Mouse (Mus musculus) G1E-ER4 (cell line): ENCODE data around the gene Dnajc14. TPM values are rescaled to one million over a fixed set of nuclear protein-coding genes. Genes with fewer than 3 reads are reported as not detected.

ENCODE experiments used
- GATA1 ChIP-seq: IDR thresholded peaks from one replicate; pipeline ENCODE4 v1.8.0; 2012; ENCODE audit warnings: low read length, inconsistent platforms
- polyA plus RNA-seq: library from polyadenylated mRNA; stranded (reverse); fragments of >175 nt; gene quantifications from 2 replicates; pipeline ENCODE4 v1.2.3, GENCODE M21; 2012

Dnajc14 gene
- polyA plus RNA-seq, 1 experiment: 9.6 TPM

- TF ChIP-seq GATA1: no peak
Measured at GRCm38 (mm10) chr10:128861176-128861575, 57.3 kb downstream of the Dnajc14 start.

GRCm38 (mm10) chr10:128866042-128866441 is 62.2 kb downstream of the Dnajc14 start:
- TF ChIP-seq GATA1: no peak

GRCm38 (mm10) chr10:128866518-128866917 is 62.7 kb downstream of the Dnajc14 start:
- TF ChIP-seq GATA1: no peak

Other genes starting within 250 kb of the Dnajc14 start
- 631 and 749 TPM in 2 replicates for gene Pa2g4, start 238.1 kb upstream of the Dnajc14 start, polyA plus RNA-seq
- 0.39 TPM in 2 replicates for gene Erbb3, start 214.4 kb upstream of the Dnajc14 start, polyA plus RNA-seq
- gene Rps26, start 177.3 kb upstream of the Dnajc14 start, polyA plus RNA-seq: 1,312 and 5,477 TPM in 2 replicates
- gene Ikzf4, start 158.1 kb upstream of the Dnajc14 start, polyA plus RNA-seq: 2.7 and 3.6 TPM in 2 replicates
- gene Suox, start 130.0 kb upstream of the Dnajc14 start, polyA plus RNA-seq: 0.66 and 0.90 TPM in 2 replicates
- 14.3 and 19.7 TPM in 2 replicates for gene Rab5b, start 107.8 kb upstream of the Dnajc14 start, polyA plus RNA-seq
- 0.10 and 0.18 TPM in 2 replicates for gene Pmel, start 99.9 kb upstream of the Dnajc14 start, polyA plus RNA-seq
- 21.0 and 30.8 TPM in 2 replicates for gene Cdk2, start 99.0 kb upstream of the Dnajc14 start, polyA plus RNA-seq
- 0.12 TPM in 2 replicates for gene Dgka, start 59.2 kb upstream of the Dnajc14 start, polyA plus RNA-seq
- 166 TPM in 2 replicates for gene Pym1, start 56.2 kb upstream of the Dnajc14 start, polyA plus RNA-seq
- 0.02 TPM in 1 of 2 replicates, not detected in the other for gene Mmp19, start 13.2 kb upstream of the Dnajc14 start, polyA plus RNA-seq
- gene Tmem198b, start 308 bp downstream of the Dnajc14 start, polyA plus RNA-seq: 1.2 and 1.6 TPM in 2 replicates
- 4.5 and 7.1 TPM in 2 replicates for gene Sarnp, start 13.3 kb downstream of the Dnajc14 start, polyA plus RNA-seq
- 16.4 and 19.8 TPM in 2 replicates for gene Ormdl2, start 17.6 kb downstream of the Dnajc14 start, polyA plus RNA-seq
- 0.02 and 0.04 TPM in 2 replicates for gene Gdf11, start 87.7 kb downstream of the Dnajc14 start, polyA plus RNA-seq
- not detected in 2 replicates for gene Cd63, start 96.9 kb downstream of the Dnajc14 start, polyA plus RNA-seq
- 0.61 and 0.65 TPM in 2 replicates for gene Rdh5, start 118.8 kb downstream of the Dnajc14 start, polyA plus RNA-seq
- 105 and 109 TPM in 2 replicates for gene Bloc1s1, start 120.0 kb downstream of the Dnajc14 start, polyA plus RNA-seq
- gene Itga7, start 129.8 kb downstream of the Dnajc14 start, polyA plus RNA-seq: 0.43 and 0.71 TPM in 2 replicates
- 0.06 TPM in 1 of 2 replicates, not detected in the other for gene Mettl7b, start 156.9 kb downstream of the Dnajc14 start, polyA plus RNA-seq
- not detected in 2 replicates for gene Olfr9, start 185.4 kb downstream of the Dnajc14 start, polyA plus RNA-seq
- gene Olfr763, start 206.7 kb downstream of the Dnajc14 start, polyA plus RNA-seq: not detected in 2 replicates
- gene Olfr764-ps1, start 235.8 kb downstream of the Dnajc14 start, polyA plus RNA-seq: not detected in 2 replicates
- gene Olfr765, start 245.9 kb downstream of the Dnajc14 start, polyA plus RNA-seq: not detected in 2 replicates